Mouse (Mus musculus) MEL (cell line): ENCODE data around the gene Rap1b. TPM values are rescaled to one million over a fixed set of nuclear protein-coding genes. Genes with fewer than 3 reads are reported as not detected.

ENCODE experiments used
- DNase-seq: peaks from one replicate; pipeline ENCODE4 v3.0.0; 2011; ENCODE audit warnings: low read depth, low spot score
- H3K27ac ChIP-seq: 2 replicates; pipeline ENCODE4 v1.5.1; 2012; ENCODE audit warnings: low read depth, mild to moderate bottlenecking, control low read depth, low read length, moderate library complexity; ENCODE audit not compliant: control insufficient read depth
- H3K27me3 ChIP-seq, 2 experiments: fragments of 150-350 bp in 1 of 2; sonication (generic) in 1 of 2; 2 replicates each; pipeline ENCODE4 v1.6.1; 2012; ENCODE audit warnings: low read length in 2 of 2, mild to moderate bottlenecking in 2 of 2, improper control_type of control experiment in 1 of 2, moderate library complexity in 1 of 2; ENCODE audit not compliant: insufficient read depth in 2 of 2, control insufficient read depth in 1 of 2
- H3K36me3 ChIP-seq, 2 experiments: 2 replicates each; pipeline ENCODE4 v1.6.1; 2012 to 2014; ENCODE audit warnings: low read length in 2 of 2, improper control_type of control experiment in 1 of 2, inconsistent platforms in 1 of 2, mild to moderate bottlenecking in 1 of 2; ENCODE audit not compliant: insufficient read depth in 2 of 2, control insufficient read depth in 1 of 2
- H3K4me1 ChIP-seq, 2 experiments: fragments of 150-350 bp in 1 of 2; sonication (generic) in 1 of 2; 2 replicates each; pipeline ENCODE4 v1.6.1; 2012; ENCODE audit warnings: low read length in 2 of 2, improper control_type of control experiment in 1 of 2, mild to moderate bottlenecking in 1 of 2; ENCODE audit not compliant: insufficient read depth in 2 of 2, control insufficient read depth in 1 of 2
- H3K4me3 ChIP-seq, 2 experiments: fragments of 150-350 bp in 1 of 2; sonication (generic) in 1 of 2; 2 replicates each; pipeline ENCODE4 v1.5.1; 2012; ENCODE audit warnings: low read depth in 2 of 2, low read length in 2 of 2, mild to moderate bottlenecking in 2 of 2, moderate library complexity in 2 of 2, control low read depth in 1 of 2, improper control_type of control experiment in 1 of 2; ENCODE audit not compliant: control insufficient read depth in 1 of 2, insufficient read depth in 1 of 2
- H3K79me2 ChIP-seq: 2 replicates; pipeline ENCODE4 v1.6.1; 2012; ENCODE audit warnings: mild to moderate bottlenecking, low read length, moderate library complexity; ENCODE audit not compliant: control insufficient read depth, poor library complexity, insufficient read depth
- H3K9ac ChIP-seq: 2 replicates; pipeline ENCODE4 v1.6.1; 2012; ENCODE audit warnings: low read depth, mild to moderate bottlenecking, control low read depth, low read length, moderate library complexity; ENCODE audit not compliant: control insufficient read depth, poor library complexity, severe bottlenecking
- H3K9me3 ChIP-seq: fragments of 150-350 bp; sonication (generic); replicated peaks from 2 replicates; pipeline ENCODE4 v1.6.1; 2012; ENCODE audit warnings: mild to moderate bottlenecking, low read length, improper control_type of control experiment, moderate library complexity; ENCODE audit not compliant: insufficient read depth
- CHD1 ChIP-seq: IDR thresholded peaks from 2 replicates; pipeline ENCODE4 v1.6.1; 2012; ENCODE audit warnings: low read depth, mild to moderate bottlenecking, inconsistent platforms, low read length, improper control_type of control experiment
- GATA1 ChIP-seq: IDR thresholded peaks from 2 replicates; pipeline ENCODE4 v1.6.1; 2011; ENCODE audit warnings: low read depth, low read length, improper control_type of control experiment
- MAFK ChIP-seq: IDR thresholded peaks from 2 replicates; pipeline ENCODE4 v1.6.1; 2011; ENCODE audit warnings: low read depth, mild to moderate bottlenecking, low read length, improper control_type of control experiment, borderline replicate concordance
- MEF2A ChIP-seq: IDR thresholded peaks from 2 replicates; pipeline ENCODE4 v1.6.1; 2014; ENCODE audit warnings: low read depth, mild to moderate bottlenecking, inconsistent platforms, low read length, improper control_type of control experiment; ENCODE audit not compliant: poor library complexity, insufficient replicate concordance, severe bottlenecking; ENCODE audit errors: extremely low read depth
- MXI1 ChIP-seq: IDR thresholded peaks from 2 replicates; pipeline ENCODE4 v1.6.1; 2011; ENCODE audit warnings: mild to moderate bottlenecking, low read depth, low read length, improper control_type of control experiment
- NRF1 ChIP-seq: IDR thresholded peaks from 2 replicates; pipeline ENCODE4 v1.6.1; 2014; ENCODE audit warnings: low read depth, mild to moderate bottlenecking, inconsistent platforms, low read length, improper control_type of control experiment, moderate library complexity; ENCODE audit not compliant: poor library complexity, insufficient read depth, severe bottlenecking
- SIN3A ChIP-seq: IDR thresholded peaks from 2 replicates; pipeline ENCODE4 v1.6.1; 2012; ENCODE audit warnings: low read length, improper control_type of control experiment, inconsistent platforms
- TCF12 ChIP-seq: IDR thresholded peaks from 2 replicates; pipeline ENCODE4 v1.6.1; 2014; ENCODE audit warnings: low read depth, mild to moderate bottlenecking, inconsistent platforms, low read length, improper control_type of control experiment, moderate library complexity
- UBTF ChIP-seq: IDR thresholded peaks from 2 replicates; pipeline ENCODE4 v1.6.1; 2012; ENCODE audit warnings: low read depth, mild to moderate bottlenecking, inconsistent platforms, low read length, improper control_type of control experiment, moderate library complexity, borderline replicate concordance; ENCODE audit not compliant: insufficient read depth
- USF2 ChIP-seq, 2 experiments: IDR thresholded peaks; 2 replicates each; pipeline ENCODE4 v1.6.1; 2011 to 2012; ENCODE audit warnings: improper control_type of control experiment in 2 of 2, low read length in 2 of 2, borderline replicate concordance in 1 of 2, inconsistent platforms in 1 of 2, low read depth in 1 of 2, mild to moderate bottlenecking in 1 of 2; ENCODE audit not compliant: insufficient read depth in 1 of 2
- ZMIZ1 ChIP-seq: IDR thresholded peaks from 2 replicates; pipeline ENCODE4 v1.6.1; 2012; ENCODE audit warnings: low read depth, mild to moderate bottlenecking, inconsistent platforms, low read length, improper control_type of control experiment, moderate library complexity
- polyA plus RNA-seq, 2 experiments: library from polyadenylated mRNA; stranded (reverse) in 1 of 2; unstranded in 1 of 2; fragments of >175 nt in 1 of 2; fragments of >200 nt in 1 of 2; gene quantifications; 2 replicates each; pipeline versions ENCODE4 v1.2.1 to v1.2.4; 2012; ENCODE audit warnings: low replicate concordance in 2 of 2, low read depth in 1 of 2; ENCODE audit not compliant: insufficient read length in 2 of 2, insufficient read depth in 1 of 2, missing spikeins in 1 of 2
- total RNA-seq: library from RNA; depleted of rRNA; stranded (reverse); fragments of 300-350 nt; gene quantifications from 2 replicates; pipeline ENCODE4 v1.2.3, GENCODE M21; 2012

Gene Rap1b
- total and polyA plus RNA-seq, 3 experiments = 42.3 to 89.1 (median 83.3) TPM

DNA sequence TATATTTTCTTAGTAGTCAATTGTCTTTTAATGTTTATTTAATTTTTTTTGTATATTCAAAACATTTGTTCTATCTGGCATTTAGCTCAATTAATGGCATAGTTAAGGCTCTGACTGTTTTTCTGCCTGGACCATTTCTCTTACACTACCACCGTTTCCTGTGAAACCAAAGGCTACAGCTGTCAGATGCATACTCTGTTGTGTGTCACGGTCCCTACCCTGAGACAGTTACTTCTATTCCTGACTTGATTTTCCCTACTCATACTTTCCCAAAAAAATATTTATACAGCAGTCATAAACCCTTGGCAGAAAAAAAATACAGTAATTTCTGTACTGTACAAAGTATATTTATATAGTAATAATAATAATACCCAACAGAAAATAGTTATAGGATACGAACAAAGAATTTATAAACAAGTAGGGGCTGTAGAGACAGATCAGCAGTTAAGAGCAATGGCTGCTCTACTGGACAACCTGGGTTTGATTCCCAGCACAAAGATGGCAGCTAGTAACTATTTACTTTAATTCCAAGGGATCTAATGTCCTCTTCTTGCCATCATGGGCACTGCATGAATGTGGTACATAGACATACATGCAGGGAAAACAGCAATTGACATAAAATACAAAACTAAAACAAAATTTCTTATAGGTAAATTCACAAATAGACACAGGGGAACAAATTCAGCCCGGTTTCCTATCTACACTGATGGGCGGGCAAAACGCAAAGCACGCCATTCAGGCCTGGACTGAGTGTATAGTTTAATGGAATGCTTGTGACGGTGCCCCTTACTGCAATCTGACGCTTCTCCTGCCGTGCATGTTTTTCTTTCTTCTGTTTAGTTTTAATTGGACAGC lies 78.3 kb downstream of the Rap1b start:
- DNase-seq = no peak
- H3K36me3 ChIP-seq = peaks cover 0 to 20% of the 10 kb centered on the region in 2 experiments; a peak in 2 of 4 replicates
- no peak overlapping the region for H3K27ac ChIP-seq
- H3K9me3 ChIP-seq = no peaks in the 10 kb centered on the region
- no peak overlapping the region for H3K4me3 ChIP-seq
- no peaks in the 10 kb centered on the region for H3K27me3 ChIP-seq
- no peaks in the 10 kb centered on the region for H3K4me1 ChIP-seq
- no peak overlapping the region for H3K9ac ChIP-seq
- H3K79me2 ChIP-seq = no peaks in the 10 kb centered on the region
- TF ChIP-seq ZMIZ1 = no peak
- no peak for TF ChIP-seq UBTF
- no peak for TF ChIP-seq SIN3A
- TF ChIP-seq USF2 (IDR thresholded peaks at IDR 0.05; ENCODE audit: borderline replicate concordance in 1 of 2, insufficient read depth in 1 of 2, low read depth in 1 of 2, low read length in 2 of 2) = no peak
- TF ChIP-seq, all 39 proteins: peak for 0

DNA sequence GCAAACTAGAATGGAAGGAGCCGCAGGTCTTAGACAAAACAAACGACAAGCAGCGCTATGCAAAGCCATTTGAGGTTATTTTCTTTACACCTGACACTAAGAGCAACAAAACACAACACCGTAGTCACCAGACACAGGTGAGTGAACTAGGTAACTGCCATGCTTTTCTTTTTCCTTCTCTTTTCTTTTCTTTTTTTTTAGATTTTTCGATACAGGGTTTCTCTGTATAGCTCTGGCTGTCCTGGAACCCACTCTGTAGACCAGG lies 79.0 kb downstream of the Rap1b start:
- Histone ChIP-seq H3K79me2 (no peaks in the 10 kb centered on the region), H3K27ac (no peak overlapping the region), H3K27me3 (no peaks in the 10 kb centered on the region), H3K4me1 (no peaks in the 10 kb centered on the region), H3K9ac (no peak overlapping the region), H3K4me3 (no peak overlapping the region), H3K9me3 (no peaks in the 10 kb centered on the region), H3K36me3 (peaks cover 0 to 21% of the 10 kb centered on the region in 2 experiments; a peak in 2 of 4 replicates)
- no peak for TF ChIP-seq GATA1
- no peak for TF ChIP-seq TCF12
- no peak for TF ChIP-seq MEF2A
- no peak for TF ChIP-seq CHD1
- no peak for TF ChIP-seq MXI1
- TF ChIP-seq UBTF = no peak
- no peak for TF ChIP-seq NRF1
- no peak for TF ChIP-seq MAFK
- no peak for TF ChIP-seq ZMIZ1
- no peak for DNase-seq
